In genomic region chr1:152038086-152038485, GRCm38 (mm10) we compare ENCODE assay signal across 16 mouse cellular contexts. TPM values are rescaled to one million over a fixed set of nuclear protein-coding genes. Genes with fewer than 3 reads are reported as not detected.
A peak's percentile ranks its signal among the peaks of the same experiment; 100 is the strongest.
DNase-seq lines count a peak whose midpoint lies in the region; ATAC-seq and TF ChIP-seq lines count a peak whose summit lies in the region.
"Had no signal": no experiment of that assay in that cellular context is flagged by ENCODE, and none has a peak within 500 bp of the region (broad histone marks: within the 10 kb centered on the region; RNA-seq: fewer than 3 reads in every experiment).

No protein-coding gene starts in this region.

- WGBS in embryonic facial prominence, embryonic 14.5 days: 63% methylated on average over 9 of the region's 9 CpGs
- WGBS in embryonic facial prominence, embryonic 10.5 days: 66% methylated on average over 9 of the region's 9 CpGs
- 70% methylated on average over 9 of the region's 9 CpGs for WGBS in midbrain, embryonic 10.5 days
- WGBS in midbrain, postnatal 0 days: 61% methylated on average over 9 of the region's 9 CpGs

- no peak overlapping the region for H3K4me3 ChIP-seq in embryonic facial prominence, embryonic 14.5 days (ENCODE audit: low read depth, low read length)
- H3K4me3 ChIP-seq in embryonic facial prominence, embryonic 10.5 days: no peak overlapping the region
- H3K4me3 ChIP-seq in midbrain, embryonic 10.5 days: no peak overlapping the region
- H3K4me3 ChIP-seq in midbrain, postnatal 0 days (ENCODE audit: low read depth, low read length): no peak overlapping the region
- H3K4me3 ChIP-seq: forebrain, embryonic 12.5 days; heart, embryonic 13.5 days; hindbrain, embryonic 15.5 days; neural tube, embryonic 13.5 days had no signal

- peak; percentile 21 for DNase-seq in embryonic facial prominence, embryonic 14.5 days (ENCODE audit: low spot score)
- no peak for DNase-seq in embryonic facial prominence, embryonic 10.5 days (ENCODE audit: low spot score)
- DNase-seq in midbrain, embryonic 10.5 days (ENCODE audit: low spot score): no peak
- no peak for DNase-seq in midbrain, postnatal 0 days (ENCODE audit: low spot score)
- DNase-seq in naive thymus-derived CD4-positive, alpha-beta T cell, adult 2 months (ENCODE audit: low read depth): peak; percentile 77
- DNase-seq in right cerebral cortex, adult 2 months (ENCODE audit: low spot score in 2 of 2): no peak
- DNase-seq in retina, postnatal 1 day: no peak
- DNase-seq in layer of hippocampus, adult 8-10 months (ENCODE audit: low spot score in 2 of 2): no peak
- DNase-seq: cerebellum, postnatal 10 days; gastrocnemius, postnatal 10 days had no signal

- H3K9me3 ChIP-seq in embryonic facial prominence, embryonic 14.5 days (ENCODE audit: control insufficient read depth, low read length): no peaks in the 10 kb centered on the region
- H3K9me3 ChIP-seq in embryonic facial prominence, embryonic 10.5 days: no peaks in the 10 kb centered on the region
- H3K9me3 ChIP-seq in midbrain, embryonic 10.5 days (replicated peaks): no peaks in the 10 kb centered on the region
- no peaks in the 10 kb centered on the region for H3K9me3 ChIP-seq in midbrain, postnatal 0 days (ENCODE audit: low read length)
- H3K9me3 ChIP-seq: forebrain, embryonic 12.5 days; heart, embryonic 13.5 days; hindbrain, embryonic 15.5 days; neural tube, embryonic 13.5 days had no signal

- ATAC-seq in embryonic facial prominence, embryonic 14.5 days (ENCODE audit: low read depth): no peak
- ATAC-seq in midbrain, postnatal 0 days (ENCODE audit: low FRiP score): no peak
- ATAC-seq: lung, postnatal 0 days had no signal

- no peaks in the 10 kb centered on the region for H3K27me3 ChIP-seq in embryonic facial prominence, embryonic 14.5 days (replicated peaks; ENCODE audit: control insufficient read depth, insufficient read depth, low read length)
- H3K27me3 ChIP-seq in embryonic facial prominence, embryonic 10.5 days (replicated peaks; ENCODE audit: low read depth, poor library complexity, severe bottlenecking): no peaks in the 10 kb centered on the region
- H3K27me3 ChIP-seq in midbrain, embryonic 10.5 days (ENCODE audit: low read depth, poor library complexity, severe bottlenecking): no peaks in the 10 kb centered on the region
- H3K27me3 ChIP-seq in midbrain, postnatal 0 days (ENCODE audit: insufficient read depth, low read length): no peaks in the 10 kb centered on the region
- H3K27me3 ChIP-seq: forebrain, embryonic 12.5 days; heart, embryonic 13.5 days; hindbrain, embryonic 15.5 days; neural tube, embryonic 13.5 days had no signal

- no peaks in the 10 kb centered on the region for H3K36me3 ChIP-seq in embryonic facial prominence, embryonic 14.5 days (ENCODE audit: control insufficient read depth, insufficient read depth, low read length)
- H3K36me3 ChIP-seq in embryonic facial prominence, embryonic 10.5 days (replicated peaks): no peaks in the 10 kb centered on the region
- no peaks in the 10 kb centered on the region for H3K36me3 ChIP-seq in midbrain, embryonic 10.5 days
- no peaks in the 10 kb centered on the region for H3K36me3 ChIP-seq in midbrain, postnatal 0 days (ENCODE audit: insufficient read depth, low read length)
- H3K36me3 ChIP-seq: forebrain, embryonic 12.5 days; heart, embryonic 13.5 days; hindbrain, embryonic 15.5 days; neural tube, embryonic 13.5 days had no signal

- peaks cover 22% of the 10 kb centered on the region; the same call in 1 of the 2 replicates for H3K4me1 ChIP-seq in embryonic facial prominence, embryonic 14.5 days (ENCODE audit: control insufficient read depth, insufficient read depth, low read length)
- peaks cover 56% of the 10 kb centered on the region for H3K4me1 ChIP-seq in embryonic facial prominence, embryonic 10.5 days
- peaks cover 55% of the 10 kb centered on the region for H3K4me1 ChIP-seq in midbrain, embryonic 10.5 days
- peaks cover 3% of the 10 kb centered on the region; the same call in 1 of the 2 replicates for H3K4me1 ChIP-seq in midbrain, postnatal 0 days (ENCODE audit: insufficient read depth, low read length)

- no peak overlapping the region for H3K27ac ChIP-seq in embryonic facial prominence, embryonic 14.5 days (replicated peaks; ENCODE audit: low read depth, low read length)
- H3K27ac ChIP-seq in embryonic facial prominence, embryonic 10.5 days (replicated peaks): no peak overlapping the region
- 0 out of 2 replicates have a peak overlapping the region, but pooled peaks have one; percentile 4 for H3K27ac ChIP-seq in midbrain, embryonic 10.5 days (replicated peaks)
- H3K27ac ChIP-seq in midbrain, postnatal 0 days (ENCODE audit: low read depth, low read length): no peak overlapping the region
- H3K27ac ChIP-seq: forebrain, embryonic 12.5 days; heart, embryonic 13.5 days; hindbrain, embryonic 15.5 days; neural tube, embryonic 13.5 days had no signal

- no peak overlapping the region for H3K4me2 ChIP-seq in embryonic facial prominence, embryonic 14.5 days (ENCODE audit: low read depth, low read length)
- no peak overlapping the region for H3K4me2 ChIP-seq in midbrain, postnatal 0 days (ENCODE audit: low read depth, low read length, poor library complexity, severe bottlenecking)
- H3K4me2 ChIP-seq: forebrain, embryonic 12.5 days; heart, embryonic 13.5 days; hindbrain, embryonic 15.5 days; midbrain, embryonic 11.5 days; neural tube, embryonic 13.5 days had no signal

- no peak for TF ChIP-seq CTCF in midbrain, postnatal 0 days (IDR thresholded peaks at IDR 0.05)

- no peak overlapping the region for H3K9ac ChIP-seq in embryonic facial prominence, embryonic 14.5 days (ENCODE audit: low read depth, low read length)
- H3K9ac ChIP-seq in midbrain, postnatal 0 days (replicated peaks; ENCODE audit: low read length, poor library complexity, severe bottlenecking): no peak overlapping the region
- H3K9ac ChIP-seq: forebrain, embryonic 12.5 days; heart, embryonic 13.5 days; hindbrain, embryonic 15.5 days; neural tube, embryonic 13.5 days had no signal

RNA-seq across cellular contexts. Expression of gene 1700025G04Rik, which starts 51.8 kb away (rescaled TPM):
- 35.5 and 37.0 TPM in 2 replicates for polyA plus RNA-seq in embryonic facial prominence, embryonic 14.5 days (2014; fragmentation: Nextera tagmentation; extraction: Ambion mirVana)
- 14.7 and 15.0 TPM in 2 replicates for polyA plus RNA-seq in embryonic facial prominence, embryonic 10.5 days (2016; fragmentation: Nextera tagmentation; extraction: Ambion mirVana)
- polyA plus RNA-seq in midbrain, embryonic 10.5 days (2016; fragmentation: Nextera tagmentation; extraction: Ambion mirVana): 17.6 and 20.5 TPM in 2 replicates
- 24.0 and 34.2 TPM in 2 replicates for total RNA-seq in midbrain, postnatal 0 days (2014; rRNA removed)
- polyA plus RNA-seq in midbrain, postnatal 0 days (2015; fragmentation: Nextera tagmentation; extraction: Ambion mirVana): 20.4 and 22.6 TPM in 2 replicates
- 10 to 100 TPM; 60.3 to 79.3 (median 67.0) TPM for total RNA-seq in layer of hippocampus, adult 8-10 months (2022)

Comparison
In these comparisons a context has a peak if more than half of its experiments do, and no peak if none do; other contexts are left out.
1. DNase-seq: peak in embryonic facial prominence, embryonic 14.5 days (single experiment) and naive thymus-derived CD4-positive, alpha-beta T cell, adult 2 months (single experiment); none in embryonic facial prominence, embryonic 10.5 days (single experiment), midbrain, embryonic 10.5 days (single experiment), midbrain, postnatal 0 days (single experiment), right cerebral cortex, adult 2 months (0 of 2), retina, postnatal 1 day (single experiment) and layer of hippocampus, adult 8-10 months (0 of 2).